Mouse (Mus musculus): ENCODE measurements at regions not wholly inside any gene's neighbourhood (a gene's known extent, or its start where the extent isn't known, plus 50 kb on each side); places are given as distances from the start of the nearest gene placed in this dataset.
"Not testable (repeated sequence)": the region's sequence is repeated elsewhere in the genome, so short reads cannot be mapped to it uniquely, and the experiment has no call there.

GRCm38 (mm10) chr7:75360874-75361273 is 51.8 kb upstream of the Sv2b start:
- in situ Hi-C loops (cut with MseI, MboI), result no loop called here

- in situ Hi-C loops (cut with MseI, MboI), result no loop called here
Observed at GRCm38 (mm10) chr7:75362541-75362940, 53.5 kb upstream of the Sv2b start.

GRCm38 (mm10) chr7:75365480-75365879 is 56.4 kb upstream of the Sv2b start:
- in situ Hi-C loops (cut with MseI, MboI), result loop anchor here (5.0 kb wide), 2 partner anchors 228 to 233 kb away; no protein-coding TSS in a partner anchor

- in situ Hi-C loops (cut with MseI, MboI), result loop anchor here (5.0 kb wide), 2 partner anchors 229 to 234 kb away; no protein-coding TSS in a partner anchor
Observed at GRCm38 (mm10) chr7:75366285-75366882, 57.3 kb upstream of the Sv2b start.

- in situ Hi-C loops (cut with MseI, MboI), result loop anchor here (5.0 kb wide), 2 partner anchors 231 to 236 kb away; no protein-coding TSS in a partner anchor
Observed at GRCm38 (mm10) chr7:75368315-75368714, 59.3 kb upstream of the Sv2b start.

- in situ Hi-C loops (cut with MseI, MboI), result loop anchor here (5.0 kb wide), 2 partner anchors 232 to 237 kb away; no protein-coding TSS in a partner anchor
Observed at GRCm38 (mm10) chr7:75369366-75369765, 60.3 kb upstream of the Sv2b start.

GRCm38 (mm10) chr7:75370595-75371519 is 61.8 kb upstream of the Sv2b start:
- in situ Hi-C loops (cut with MseI, MboI), result no loop called here

GRCm38 (mm10) chr7:75371520-75371876 is 62.4 kb upstream of the Sv2b start:
- in situ Hi-C loops (cut with MseI, MboI), result no loop called here

GRCm38 (mm10) chr7:75371991-75372390 is 62.9 kb upstream of the Sv2b start:
- in situ Hi-C loops (cut with MseI, MboI), result no loop called here

- in situ Hi-C loops (cut with MseI, MboI), result no loop called here
Observed at GRCm38 (mm10) chr7:75372892-75373444, 63.9 kb upstream of the Sv2b start.

- in situ Hi-C loops (cut with MseI, MboI), result no loop called here
Observed at GRCm38 (mm10) chr7:75374506-75374905, 65.4 kb upstream of the Sv2b start.

GRCm38 (mm10) chr7:75379595-75379994 is 70.5 kb upstream of the Sv2b start:
- in situ Hi-C loops (cut with MseI, MboI), result no loop called here

- in situ Hi-C loops (cut with MseI, MboI), result no loop called here
Observed at GRCm38 (mm10) chr7:75384506-75384911, 70.8 kb upstream of the Akap13 start.

GRCm38 (mm10) chr7:75387033-75387432 is 68.3 kb upstream of the Akap13 start:
- in situ Hi-C loops (cut with MseI, MboI), result no loop called here

- in situ Hi-C loops (cut with MseI, MboI), result no loop called here
Observed at GRCm38 (mm10) chr7:75387821-75388431, 67.4 kb upstream of the Akap13 start.

GRCm38 (mm10) chr7:75390162-75390561 is 65.2 kb upstream of the Akap13 start:
- in situ Hi-C loops (cut with MseI, MboI), result no loop called here

GRCm38 (mm10) chr7:75392783-75393182 is 62.6 kb upstream of the Akap13 start:
- in situ Hi-C loops (cut with MseI, MboI), result no loop called here

GRCm38 (mm10) chr7:75393466-75393865 is 61.9 kb upstream of the Akap13 start:
- in situ Hi-C loops (cut with MseI, MboI), result no loop called here

- in situ Hi-C loops (cut with MseI, MboI), result no loop called here
Observed at GRCm38 (mm10) chr7:75394866-75395580, 60.3 kb upstream of the Akap13 start.

GRCm38 (mm10) chr7:75397559-75397958 is 57.8 kb upstream of the Akap13 start:
- in situ Hi-C loops (cut with MseI, MboI), result no loop called here

GRCm38 (mm10) chr7:75398480-75398879 is 56.9 kb upstream of the Akap13 start:
- in situ Hi-C loops (cut with MseI, MboI), result not testable (repeated sequence)
